Mouse (Mus musculus) mammary gland, adult 2 months (tissue): ENCODE results near the gene Grpel1. TPM values are rescaled to one million over a fixed set of nuclear protein-coding genes. Genes with fewer than 3 reads are reported as not detected.

ENCODE experiments used
- polyA plus RNA-seq: library from polyadenylated mRNA; depleted of rRNA; stranded (reverse); fragments of >200 nt; gene quantifications from 2 replicates; pipeline ENCODE4 v1.2.3, GENCODE M21; 2012; ENCODE audit warnings: low replicate concordance; rRNA removed

Gene Grpel1
- 12.4 and 19.1 TPM in 2 replicates for polyA plus RNA-seq

GRCm38 (mm10) chr5:36464709-36465661 lies at the start of gene Grpel1:
Gene Grpel1 (plus strand): TSS chr5:36464998.

DNA sequence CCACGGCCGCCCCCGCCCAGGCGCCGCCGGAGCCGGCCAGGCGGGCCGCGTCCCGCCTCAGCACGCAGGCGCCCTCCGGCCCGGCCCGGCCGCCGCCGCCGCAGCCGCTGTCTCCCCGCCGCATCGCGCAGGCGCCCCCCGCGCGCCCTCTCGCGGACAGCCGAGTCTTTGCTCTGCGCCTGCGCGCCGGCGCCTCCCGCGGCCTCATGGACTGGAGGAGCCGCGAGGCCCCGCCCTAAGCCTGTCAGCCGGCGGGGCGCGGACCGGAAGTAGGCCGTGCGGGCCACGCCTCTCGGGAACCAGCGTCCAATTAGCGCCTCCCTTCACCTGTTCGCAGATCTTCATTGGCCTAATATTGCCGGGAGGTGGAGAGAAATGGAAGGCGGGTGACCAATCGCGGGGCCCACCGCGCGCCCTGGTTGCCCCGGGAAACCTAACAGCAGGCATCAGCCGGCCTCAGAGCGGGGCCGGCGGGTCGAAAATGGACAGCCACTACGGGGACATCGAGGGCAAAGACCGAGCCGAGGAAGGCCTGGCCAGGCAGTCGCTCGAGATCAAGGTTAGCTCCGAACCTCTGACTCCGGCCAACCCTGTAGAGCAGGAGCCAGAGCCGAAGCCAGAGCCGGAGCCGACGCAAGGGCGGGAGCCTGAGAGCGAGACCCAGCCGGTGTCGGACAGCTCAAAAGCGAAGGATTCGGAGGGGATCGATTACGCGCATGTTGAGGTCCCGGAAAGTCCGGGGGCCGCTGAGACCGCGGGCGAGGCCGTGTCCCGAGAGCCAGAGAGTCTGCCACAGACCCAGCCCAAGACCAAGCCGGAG lies 19.6 kb downstream of the Grpel1 start, which contains the start of the genes Tada2b and Ccdc96:
Gene Tada2b (minus strand): TSS at position 115 of the 820 bp plus-strand sequence.
Gene Ccdc96 (plus strand): TSS at position 418 of the 820 bp plus-strand sequence.

Other genes starting within 250 kb of the Grpel1 start
- gene Sorcs2, start 66.9 kb upstream of the Grpel1 start, polyA plus RNA-seq, result 9.4 and 12.1 TPM in 2 replicates
- 16.8 and 18.7 TPM in 2 replicates for gene Tada2b, start 19.3 kb downstream of the Grpel1 start, polyA plus RNA-seq
- gene Ccdc96, start 19.6 kb downstream of the Grpel1 start, polyA plus RNA-seq, result 0.03 and 0.10 TPM in 2 replicates
- gene Tbc1d14, start 128.3 kb downstream of the Grpel1 start, polyA plus RNA-seq, result 26.9 and 53.4 TPM in 2 replicates
- gene D5Ertd579e, start 231.0 kb downstream of the Grpel1 start, polyA plus RNA-seq, result 24.3 and 47.9 TPM in 2 replicates